Mouse (Mus musculus): ENCODE data around the gene Rapgef4.

Gene Rapgef4

GRCm38 (mm10) chr2:72285888-72286661, 305.0 kb downstream of the Rapgef4 start:
- no peak for DNase-seq

- no peak for DNase-seq
Observed at GRCm38 (mm10) chr2:72287142-72287541, 306.1 kb downstream of the Rapgef4 start.

- DNase-seq = no peak
Observed at GRCm38 (mm10) chr2:72288932-72289534, 308.0 kb downstream of the Rapgef4 start.

- DNase-seq = no peak
Observed at GRCm38 (mm10) chr2:72291103-72291502, 310.1 kb downstream of the Rapgef4 start.

GRCm38 (mm10) chr2:72292573-72292972, 311.5 kb downstream of the Rapgef4 start:
- DNase-seq = no peak

GRCm38 (mm10) chr2:72294994-72295393, 314.0 kb downstream of the Rapgef4 start:
- DNase-seq = no peak

GRCm38 (mm10) chr2:72296984-72297715, 316.1 kb downstream of the Rapgef4 start:
- no peak for DNase-seq

GRCm38 (mm10) chr2:72297716-72298082, 316.7 kb downstream of the Rapgef4 start:
- no peak for DNase-seq

- DNase-seq = peak; percentile 31
Observed at GRCm38 (mm10) chr2:72298406-72298805, 317.4 kb downstream of the Rapgef4 start.

GRCm38 (mm10) chr2:72301194-72301916, 320.3 kb downstream of the Rapgef4 start:
- DNase-seq = no peak

- DNase-seq = no peak
Observed at GRCm38 (mm10) chr2:72305738-72306137, 324.7 kb downstream of the Rapgef4 start.

Measured in thymus, postnatal 4 days (tissue).